Mouse (Mus musculus) embryonic fibroblast, embryonic 13.5 days (primary cell): ENCODE measurements around the gene Ikzf3. TPM values are rescaled to one million over a fixed set of nuclear protein-coding genes. Genes with fewer than 3 reads are reported as not detected.

Experiments used
- H3K27ac ChIP-seq: 2 replicates; pipeline ENCODE4 v1.5.1; 2012; ENCODE audit warnings: low read length, control low read depth, inconsistent platforms; ENCODE audit not compliant: insufficient read depth
- H3K4me1 ChIP-seq: 2 replicates; pipeline ENCODE4 v1.6.1; 2011; ENCODE audit warnings: low read length; ENCODE audit not compliant: control insufficient read depth, insufficient read depth
- H3K4me3 ChIP-seq: 2 replicates; pipeline ENCODE4 v1.5.1; 2011; ENCODE audit warnings: mild to moderate bottlenecking, control low read depth, low read length; ENCODE audit not compliant: insufficient read depth
- CTCF ChIP-seq: IDR thresholded peaks from 2 replicates; pipeline ENCODE4 v1.5.1; 2011; ENCODE audit warnings: mild to moderate bottlenecking, control low read depth, low read length, moderate library complexity, borderline replicate concordance; ENCODE audit not compliant: insufficient read depth
- POLR2A ChIP-seq: IDR thresholded peaks from 2 replicates; pipeline ENCODE4 v1.6.1; 2011; ENCODE audit warnings: low read depth, mild to moderate bottlenecking, control low read depth, low read length, moderate library complexity
- polyA plus RNA-seq: library from polyadenylated mRNA; stranded (reverse); fragments of >200 nt; gene quantifications from 2 replicates; pipeline ENCODE4 v1.2.4, GENCODE M21; 2011; ENCODE audit warnings: low read depth; ENCODE audit not compliant: missing spikeins, insufficient read length

Gene Ikzf3
- polyA plus RNA-seq, 1 experiment = not detected

DNA sequence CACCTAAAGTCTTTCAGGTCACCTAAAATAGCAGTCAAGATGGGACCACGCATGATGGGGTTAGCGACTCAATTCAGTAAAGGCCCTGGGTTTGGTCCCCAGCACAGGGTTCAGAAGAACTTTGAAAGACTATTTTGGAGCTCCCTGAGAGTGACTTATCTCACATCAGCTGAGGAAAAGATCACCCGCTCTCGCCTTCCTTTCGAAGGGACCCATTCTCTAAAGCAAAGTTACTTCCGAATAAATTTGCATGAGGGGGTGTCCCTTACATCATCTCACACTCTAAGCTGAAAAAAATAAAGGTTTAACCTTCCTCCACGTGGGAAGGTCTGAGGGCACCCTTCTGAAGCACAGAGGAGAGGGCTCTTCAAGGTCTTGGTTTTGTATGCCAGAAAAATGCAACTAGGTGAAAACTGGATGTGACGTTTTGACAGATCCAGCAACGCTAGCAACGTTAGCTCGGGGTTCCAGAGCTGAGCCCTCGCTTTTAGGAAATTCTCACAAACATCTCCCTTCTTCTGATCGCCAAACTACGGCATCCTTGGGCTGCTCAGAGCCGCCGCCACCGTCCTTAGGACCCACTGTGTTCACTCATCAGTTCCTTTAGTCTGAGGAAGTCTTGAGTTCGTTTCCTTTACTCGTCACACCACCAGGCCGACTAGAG is 4.6 kb upstream of the Ikzf3 start:
- H3K27ac ChIP-seq = no peak overlapping the region
- TF ChIP-seq CTCF (no peak), POLR2A (no peak)
- no peaks in the 10 kb centered on the region for H3K4me1 ChIP-seq
- peak overlapping the region; percentile 65 for H3K4me3 ChIP-seq

DNA sequence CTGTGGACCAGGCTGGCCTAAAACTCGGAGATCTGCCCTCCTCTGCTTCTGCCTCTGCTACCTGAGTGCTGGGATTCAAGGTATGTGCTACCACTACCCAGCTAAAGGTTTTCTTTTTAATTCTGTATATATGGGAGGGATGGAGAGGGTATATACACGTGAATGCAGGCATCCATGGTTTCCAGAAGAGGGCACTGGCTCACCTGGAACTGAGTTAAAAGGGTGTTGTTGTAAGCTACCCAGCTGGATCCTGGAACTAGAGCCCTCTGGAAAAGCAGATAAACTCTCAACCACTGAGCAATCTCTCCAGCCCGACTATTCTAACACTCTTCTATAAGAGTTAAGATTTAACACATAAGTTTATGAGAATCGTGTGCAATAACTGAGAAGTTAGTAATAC is 3.5 kb upstream of the Ikzf3 start:
- H3K4me1 ChIP-seq = no peaks in the 10 kb centered on the region
- no peak overlapping the region for H3K4me3 ChIP-seq
- no peak overlapping the region for H3K27ac ChIP-seq
- TF ChIP-seq CTCF (no peak), POLR2A (no peak)

DNA sequence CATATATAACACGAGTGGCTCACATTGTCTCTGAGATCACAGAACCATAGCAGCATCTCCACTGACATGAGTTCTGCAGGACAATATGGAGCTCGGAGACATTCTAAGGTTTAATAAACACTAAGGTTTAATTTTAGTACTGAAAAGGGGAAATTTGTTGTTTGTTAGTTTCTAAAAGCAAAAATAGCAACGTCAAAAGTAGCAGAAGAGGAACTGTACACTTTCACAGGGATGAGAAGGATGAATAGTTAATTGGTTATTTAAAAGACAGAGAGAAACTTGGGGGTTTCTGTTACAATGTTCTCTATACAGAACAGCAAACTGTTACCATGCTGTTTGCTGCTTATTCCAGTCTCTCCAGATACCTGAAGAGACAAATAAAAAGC is 1.5 kb upstream of the Ikzf3 start:
- no peak for TF ChIP-seq CTCF
- no peak for TF ChIP-seq POLR2A
- no peak overlapping the region for H3K27ac ChIP-seq
- H3K4me1 ChIP-seq = no peaks in the 10 kb centered on the region
- H3K4me3 ChIP-seq = no peak overlapping the region

DNA sequence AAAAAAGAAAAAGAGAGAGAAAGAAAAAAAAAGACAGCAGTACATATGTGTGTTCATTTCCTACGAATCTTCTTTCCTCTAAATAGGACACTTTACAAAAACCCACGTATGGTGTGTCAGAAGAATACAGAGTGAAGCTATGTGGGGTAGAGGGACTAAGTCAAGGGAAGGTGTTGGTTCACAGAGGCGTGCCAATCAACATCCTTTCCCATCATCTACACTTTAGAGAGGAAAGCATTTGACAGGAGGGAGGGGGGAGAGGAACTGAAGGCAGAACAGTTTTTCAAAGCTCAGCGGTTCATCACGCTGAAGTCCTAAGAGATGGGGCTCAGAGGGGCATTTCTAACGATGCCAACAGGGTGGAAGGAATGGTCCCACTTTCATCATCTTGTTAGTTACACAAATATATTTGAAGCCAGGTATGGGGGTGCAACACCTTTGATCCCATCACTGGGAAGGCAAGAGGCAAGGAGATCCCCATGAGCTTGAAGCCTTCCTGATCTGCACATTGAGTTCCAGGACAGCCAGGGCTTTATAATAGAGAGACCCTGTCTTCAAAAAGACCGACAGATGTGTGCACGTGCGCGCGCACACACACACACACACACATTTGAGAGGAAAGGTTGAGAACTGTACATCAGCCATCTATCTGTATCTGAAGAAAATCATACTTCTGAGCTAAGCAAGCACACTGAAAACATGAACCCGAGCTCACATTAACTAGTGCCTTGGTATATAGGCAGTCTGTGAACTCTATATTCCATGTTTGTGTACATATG is 887 bp upstream of the Ikzf3 start:
- no peak overlapping the region for H3K4me3 ChIP-seq
- H3K27ac ChIP-seq = no peak overlapping the region
- no peaks in the 10 kb centered on the region for H3K4me1 ChIP-seq
- TF ChIP-seq POLR2A (no peak), CTCF (no peak)

- TF ChIP-seq CTCF (no peak), POLR2A (no peak)
- H3K4me3 ChIP-seq = peak overlapping the region; percentile 22; the same call in 1 of the 2 replicates
- no peaks in the 10 kb centered on the region for H3K4me1 ChIP-seq
- no peak overlapping the region for H3K27ac ChIP-seq
Observed at GRCm38 (mm10) chr11:98544890-98545677, 747 bp downstream of the Ikzf3 start.

- TF ChIP-seq POLR2A (no peak), CTCF (no peak)
- no peak overlapping the region for H3K27ac ChIP-seq
- H3K4me3 ChIP-seq = no peak overlapping the region
- no peaks in the 10 kb centered on the region for H3K4me1 ChIP-seq
Observed at GRCm38 (mm10) chr11:98543414-98543813, 2.4 kb downstream of the Ikzf3 start.

- Histone ChIP-seq H3K4me1 (no peaks in the 10 kb centered on the region), H3K4me3 (no peak overlapping the region), H3K27ac (no peak overlapping the region)
- no peak for TF ChIP-seq POLR2A
- TF ChIP-seq CTCF = no peak
Observed at GRCm38 (mm10) chr11:98542553-98542952, 3.3 kb downstream of the Ikzf3 start.

- Histone ChIP-seq H3K4me3 (no peak overlapping the region), H3K4me1 (no peaks in the 10 kb centered on the region), H3K27ac (no peak overlapping the region)
- TF ChIP-seq CTCF (no peak), POLR2A (no peak)
Observed at GRCm38 (mm10) chr11:98540319-98540718, 5.5 kb downstream of the Ikzf3 start.

GRCm38 (mm10) chr11:98537480-98538034 is 8.3 kb downstream of the Ikzf3 start:
- TF ChIP-seq CTCF = no peak
- no peak for TF ChIP-seq POLR2A
- Histone ChIP-seq H3K4me1 (no peaks in the 10 kb centered on the region), H3K27ac (no peak overlapping the region), H3K4me3 (no peak overlapping the region)
